Mouse (Mus musculus) midbrain, embryonic 10.5 days (tissue): ENCODE results near the gene Flt3l. TPM values are rescaled to one million over a fixed set of nuclear protein-coding genes. Genes with fewer than 3 reads are reported as not detected.
"Not testable (repeated sequence)": the region's sequence is repeated elsewhere in the genome, so short reads cannot be mapped to it uniquely, and the experiment has no call there.

Experiments used
- DNase-seq: peaks from one replicate; pipeline ENCODE4 v3.0.0-alpha.2; 2017; ENCODE audit warnings: low spot score
- H3K27ac ChIP-seq: fragments of 300-500 bp; sonication (generic); replicated peaks from 2 replicates; pipeline ENCODE4 v1.5.1; 2016; ENCODE audit warnings: mild to moderate bottlenecking
- H3K27me3 ChIP-seq: fragments of 300-500 bp; sonication (generic); 2 replicates; pipeline ENCODE4 v1.6.1; 2016; ENCODE audit warnings: low read depth, mild to moderate bottlenecking; ENCODE audit not compliant: poor library complexity, severe bottlenecking
- H3K36me3 ChIP-seq: fragments of 300-500 bp; sonication (generic); 2 replicates; pipeline ENCODE4 v1.6.1; 2016; ENCODE audit warnings: mild to moderate bottlenecking, moderate library complexity
- H3K4me1 ChIP-seq: fragments of 300-500 bp; sonication (generic); 2 replicates; pipeline ENCODE4 v1.6.1; 2016
- H3K4me3 ChIP-seq: fragments of 300-500 bp; sonication (generic); 2 replicates; pipeline ENCODE4 v1.5.1; 2016; ENCODE audit warnings: mild to moderate bottlenecking, moderate library complexity
- H3K9me3 ChIP-seq: fragments of 300-500 bp; sonication (generic); replicated peaks from 2 replicates; pipeline ENCODE4 v1.6.1; 2016; ENCODE audit warnings: mild to moderate bottlenecking
- WGBS: fragments of 180-500 bp; shearing (Covaris S2); methylation state at CpG from one replicate; pipeline ENCODE4 v1.1.7; 2016; 5-methylcytosine and 5-hydroxymethylcytosine counted together
- polyA plus RNA-seq: library from polyadenylated mRNA; unstranded; fragments of >200 nt; fragmentation: Nextera tagmentation; extraction: Ambion mirVana; gene quantifications from 2 replicates; pipeline ENCODE4 v1.2.1, GENCODE M21; 2016

Flt3l gene
- polyA plus RNA-seq, 1 experiment from 2014 or later = 1.1 TPM

GRCm38 (mm10) chr7:45110089-45110488, 26.1 kb downstream of the Flt3l start:
- not testable (repeated sequence) for H3K27me3 ChIP-seq, H3K36me3 ChIP-seq, H3K9me3 ChIP-seq, DNase-seq, H3K27ac ChIP-seq, H3K4me3 ChIP-seq
- H3K4me1 ChIP-seq = peaks cover 23% of the 10 kb centered on the region
- WGBS = 92% methylated on average over 4 of the region's 4 CpGs

GRCm38 (mm10) chr7:45107052-45107645, 29.1 kb downstream of the Flt3l start:
- Histone ChIP-seq H3K36me3 (no peaks in the 10 kb centered on the region), H3K9me3 (no peaks in the 10 kb centered on the region), H3K27me3 (no peaks in the 10 kb centered on the region), H3K4me3 (no peak overlapping the region), H3K4me1 (peaks cover 37% of the 10 kb centered on the region), H3K27ac (peak overlapping the region; percentile 81)
- WGBS = 53% methylated on average over 5 of the region's 5 CpGs
- DNase-seq = no peak

GRCm38 (mm10) chr7:45106441-45106840, 29.8 kb downstream of the Flt3l start:
- H3K4me1 ChIP-seq = peaks cover 37% of the 10 kb centered on the region
- peak; percentile 73 for DNase-seq
- H3K36me3 ChIP-seq = no peaks in the 10 kb centered on the region
- H3K27ac ChIP-seq = peak overlapping the region; percentile 81
- H3K27me3 ChIP-seq = no peaks in the 10 kb centered on the region
- 20% methylated on average over 6 of the region's 6 CpGs for WGBS
- peak overlapping the region; percentile 35; the same call in 1 of the 2 replicates for H3K4me3 ChIP-seq
- no peaks in the 10 kb centered on the region for H3K9me3 ChIP-seq

GRCm38 (mm10) chr7:45105491-45105890, 30.7 kb downstream of the Flt3l start:
- Histone ChIP-seq H3K4me3 (no peak overlapping the region), H3K36me3 (no peaks in the 10 kb centered on the region), H3K4me1 (peaks cover 37% of the 10 kb centered on the region), H3K27me3 (no peaks in the 10 kb centered on the region), H3K27ac (peak overlapping the region; percentile 81), H3K9me3 (no peaks in the 10 kb centered on the region)
- 84% methylated on average over 8 of the region's 8 CpGs for WGBS
- DNase-seq = no peak

GRCm38 (mm10) chr7:45104941-45105340, 31.3 kb downstream of the Flt3l start:
- Histone ChIP-seq H3K27me3 (no peaks in the 10 kb centered on the region), H3K27ac (peak overlapping the region; percentile 81; the same call in 1 of the 2 replicates)

DNA sequence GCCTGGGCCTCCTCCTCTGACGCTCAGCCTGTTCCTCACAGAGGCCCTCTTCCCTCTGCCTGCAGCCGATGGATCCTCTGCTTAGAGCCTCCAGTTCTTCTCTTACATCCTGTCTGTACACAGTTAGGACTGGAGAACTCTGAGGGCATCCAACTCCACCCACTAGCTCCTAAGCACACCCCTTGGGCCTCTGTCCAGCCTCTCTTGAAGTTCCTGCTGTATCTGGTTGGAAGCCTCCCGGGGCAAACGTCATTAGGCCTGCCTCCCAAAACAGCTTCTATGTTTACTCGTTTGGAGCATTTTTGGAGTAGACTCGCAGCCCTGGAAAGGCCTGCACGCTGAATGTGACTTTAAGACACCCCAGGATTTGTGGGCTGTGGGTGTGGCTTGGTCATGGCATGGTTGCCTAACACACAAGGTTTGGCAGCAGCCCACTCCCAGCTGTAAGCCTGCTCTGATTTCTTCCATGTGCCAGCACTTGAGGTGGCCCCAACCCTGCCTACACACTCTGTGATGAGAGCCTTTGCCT, 32.5 kb downstream of the Flt3l start, which contains the start of gene Fcgrt:
Fcgrt (minus strand) TSS at position 200 of the 529 bp plus-strand sequence.
- Histone ChIP-seq H3K9me3 (no peaks in the 10 kb centered on the region), H3K36me3 (no peaks in the 10 kb centered on the region), H3K27me3 (no peaks in the 10 kb centered on the region), H3K4me3 (no peak within 1 kb of the TSS; the same call in 1 of the 2 replicates), H3K4me1 (peaks cover 37% of the 10 kb centered on the region), H3K27ac (peak within 1 kb of the TSS; percentile 7; the same call in 1 of the 2 replicates)
- WGBS = 83% methylated on average over 7 of the region's 7 CpGs
- DNase-seq = no peak

More at GRCm38 (mm10) chr7:45104941-45105340, 31.3 kb downstream of the Flt3l start:
- Histone ChIP-seq H3K4me3 (no peak overlapping the region), H3K9me3 (no peaks in the 10 kb centered on the region), H3K4me1 (peaks cover 37% of the 10 kb centered on the region), H3K36me3 (no peaks in the 10 kb centered on the region)
- DNase-seq = no peak
- 85% methylated on average over 5 of the region's 5 CpGs for WGBS

GRCm38 (mm10) chr7:45102940-45103585, 33.2 kb downstream of the Flt3l start:
- no peak for DNase-seq
- no peaks in the 10 kb centered on the region for H3K9me3 ChIP-seq
- peaks cover 37% of the 10 kb centered on the region for H3K4me1 ChIP-seq
- no peaks in the 10 kb centered on the region for H3K36me3 ChIP-seq
- 87% methylated on average over 9 of the region's 9 CpGs for WGBS
- H3K4me3 ChIP-seq = no peak overlapping the region; the same call in 1 of the 2 replicates
- H3K27ac ChIP-seq = peak overlapping the region; percentile 7; the same call in 1 of the 2 replicates
- H3K27me3 ChIP-seq = no peaks in the 10 kb centered on the region

GRCm38 (mm10) chr7:45102441-45102840, 33.8 kb downstream of the Flt3l start:
- Histone ChIP-seq H3K9me3 (no peaks in the 10 kb centered on the region), H3K4me3 (no peak overlapping the region), H3K36me3 (no peaks in the 10 kb centered on the region), H3K27me3 (no peaks in the 10 kb centered on the region), H3K4me1 (peaks cover 36% of the 10 kb centered on the region), H3K27ac (no peak overlapping the region)
- WGBS = 90% methylated on average over 11 of the region's 11 CpGs
- DNase-seq = no peak

- WGBS = 95% methylated on average over 6 of the region's 6 CpGs
- H3K4me1 ChIP-seq = peaks cover 16% of the 10 kb centered on the region
Observed at GRCm38 (mm10) chr7:45100046-45100445, 36.2 kb downstream of the Flt3l start.

GRCm38 (mm10) chr7:45098541-45099240, 37.5 kb downstream of the Flt3l start:
- DNase-seq = no peak
- no peak overlapping the region for H3K4me3 ChIP-seq
- no peaks in the 10 kb centered on the region for H3K36me3 ChIP-seq
- peaks cover 9% of the 10 kb centered on the region for H3K4me1 ChIP-seq
- no peak overlapping the region for H3K27ac ChIP-seq
- 90% methylated on average over 8 of the region's 8 CpGs for WGBS
- no peaks in the 10 kb centered on the region for H3K9me3 ChIP-seq
- H3K27me3 ChIP-seq = no peaks in the 10 kb centered on the region

More at GRCm38 (mm10) chr7:45100046-45100445, 36.2 kb downstream of the Flt3l start:
- no peaks in the 10 kb centered on the region for H3K36me3 ChIP-seq
- DNase-seq = no peak
- no peak overlapping the region for H3K4me3 ChIP-seq
- H3K27ac ChIP-seq = no peak overlapping the region
- no peaks in the 10 kb centered on the region for H3K9me3 ChIP-seq
- H3K27me3 ChIP-seq = no peaks in the 10 kb centered on the region

GRCm38 (mm10) chr7:45097479-45097878, 38.8 kb downstream of the Flt3l start:
- Histone ChIP-seq H3K4me3 (no peak overlapping the region), H3K27ac (no peak overlapping the region), H3K36me3 (no peaks in the 10 kb centered on the region), H3K9me3 (no peaks in the 10 kb centered on the region), H3K27me3 (no peaks in the 10 kb centered on the region), H3K4me1 (peaks cover 12% of the 10 kb centered on the region)
- DNase-seq = no peak
- WGBS = 77% methylated on average over 6 of the region's 6 CpGs

GRCm38 (mm10) chr7:45095965-45096364, 40.3 kb downstream of the Flt3l start:
- H3K9me3 ChIP-seq, DNase-seq, H3K36me3 ChIP-seq, H3K27me3 ChIP-seq, H3K27ac ChIP-seq, H3K4me3 ChIP-seq: not testable (repeated sequence)
- 92% methylated on average over 14 of the region's 14 CpGs for WGBS
- peaks cover 27% of the 10 kb centered on the region for H3K4me1 ChIP-seq
